Mouse (Mus musculus) megakaryocyte, embryonic 14.5 days (primary cell): Measurements from ENCODE around the gene Gpr34. TPM values are rescaled to one million over a fixed set of nuclear protein-coding genes. Genes with fewer than 3 reads are reported as not detected.

Experiments used
- H3K27me3 ChIP-seq: replicated peaks from 2 replicates; pipeline ENCODE3; 2012; ENCODE audit warnings: inconsistent platforms
- H3K36me3 ChIP-seq: replicated peaks from 2 replicates; pipeline ENCODE3; 2012; ENCODE audit warnings: low read length, inconsistent platforms, mixed read lengths
- H3K4me1 ChIP-seq: 2 replicates; pipeline ENCODE4 v1.6.1; 2012; ENCODE audit warnings: inconsistent platforms
- H3K4me3 ChIP-seq: replicated peaks from 2 replicates; pipeline ENCODE3; 2012; ENCODE audit warnings: moderate library complexity, mild to moderate bottlenecking, inconsistent platforms
- H3K9me3 ChIP-seq: 2 replicates; pipeline ENCODE4 v1.6.1; 2012; ENCODE audit warnings: inconsistent platforms
- FLI1 ChIP-seq: IDR thresholded peaks from 2 replicates; pipeline ENCODE4 v1.6.1; 2012; ENCODE audit warnings: low read length, inconsistent platforms, mixed read lengths
- GATA1 ChIP-seq: IDR thresholded peaks from 3 replicates; pipeline ENCODE4 v1.6.1; 2012; ENCODE audit warnings: mixed read lengths, low read length, inconsistent platforms, borderline replicate concordance
- polyA plus RNA-seq: library from polyadenylated mRNA; stranded (reverse); fragments of >175 nt; gene quantifications from 2 replicates; pipeline ENCODE4 v1.2.3, GENCODE M21; 2012; ENCODE audit warnings: low replicate concordance; ENCODE audit not compliant: insufficient read depth

Gpr34 gene
- polyA plus RNA-seq, 1 experiment = not detected

- no peaks in the 10 kb centered on the region for H3K36me3 ChIP-seq
- no peak within 1 kb of the TSS for H3K4me3 ChIP-seq
- H3K27me3 ChIP-seq = peaks cover 4% of the 10 kb centered on the region
- H3K9me3 ChIP-seq = no peaks in the 10 kb centered on the region
- H3K4me1 ChIP-seq = peaks cover 4% of the 10 kb centered on the region; the same call in 1 of the 2 replicates
- TF ChIP-seq GATA1 (no peak), FLI1 (no peak)
Observed at GRCm38 (mm10) chrX:13661063-13661462, 29.2 kb downstream of the Gpr34 start, which contains the start of gene Gpr82. Gene Gpr82, plus strand, starts transcription at chrX:13661363.

- TF ChIP-seq FLI1 = no peak
- no peak for TF ChIP-seq GATA1
Observed at GRCm38 (mm10) chrX:13668867-13669266, 37.0 kb downstream of the Gpr34 start.

GRCm38 (mm10) chrX:13670342-13670741 is 38.5 kb downstream of the Gpr34 start:
- TF ChIP-seq FLI1 (no peak), GATA1 (no peak)
- H3K4me1 ChIP-seq = no peaks in the 10 kb centered on the region; the same call in 1 of the 2 replicates
- H3K9me3 ChIP-seq = no peaks in the 10 kb centered on the region
- H3K36me3 ChIP-seq = no peaks in the 10 kb centered on the region
- no peaks in the 10 kb centered on the region for H3K27me3 ChIP-seq
- no peak overlapping the region for H3K4me3 ChIP-seq

More at GRCm38 (mm10) chrX:13668867-13669266, 37.0 kb downstream of the Gpr34 start:
- H3K36me3 ChIP-seq = no peaks in the 10 kb centered on the region
- H3K9me3 ChIP-seq = no peaks in the 10 kb centered on the region
- no peak overlapping the region for H3K4me3 ChIP-seq
- no peaks in the 10 kb centered on the region for H3K27me3 ChIP-seq
- no peaks in the 10 kb centered on the region; the same call in 1 of the 2 replicates for H3K4me1 ChIP-seq

GRCm38 (mm10) chrX:13673001-13673400 is 41.1 kb downstream of the Gpr34 start:
- Histone ChIP-seq H3K36me3 (no peaks in the 10 kb centered on the region), H3K9me3 (no peaks in the 10 kb centered on the region)
- TF ChIP-seq FLI1 (no peak), GATA1 (no peak)

GRCm38 (mm10) chrX:13681748-13682147 is 49.9 kb downstream of the Gpr34 start:
- TF ChIP-seq FLI1 (no peak), GATA1 (no peak)
- Histone ChIP-seq H3K4me1 (peaks cover 3% of the 10 kb centered on the region; the same call in 1 of the 2 replicates), H3K27me3 (peaks cover 2% of the 10 kb centered on the region), H3K36me3 (no peaks in the 10 kb centered on the region), H3K9me3 (no peaks in the 10 kb centered on the region), H3K4me3 (no peak overlapping the region)

More at GRCm38 (mm10) chrX:13673001-13673400, 41.1 kb downstream of the Gpr34 start:
- Histone ChIP-seq H3K27me3 (no peaks in the 10 kb centered on the region), H3K4me3 (no peak overlapping the region), H3K4me1 (peaks cover 4% of the 10 kb centered on the region; the same call in 1 of the 2 replicates)

GRCm38 (mm10) chrX:13686589-13686988 is 54.7 kb downstream of the Gpr34 start:
- TF ChIP-seq GATA1 (no peak), FLI1 (no peak)
- H3K4me1 ChIP-seq = peaks cover 6% of the 10 kb centered on the region; the same call in 1 of the 2 replicates

GRCm38 (mm10) chrX:13688356-13688755 is 56.5 kb downstream of the Gpr34 start:
- no peaks in the 10 kb centered on the region for H3K9me3 ChIP-seq

More at GRCm38 (mm10) chrX:13686589-13686988, 54.7 kb downstream of the Gpr34 start:
- no peaks in the 10 kb centered on the region for H3K36me3 ChIP-seq
- no peaks in the 10 kb centered on the region for H3K9me3 ChIP-seq
- H3K4me3 ChIP-seq = no peak overlapping the region
- peaks cover 2% of the 10 kb centered on the region for H3K27me3 ChIP-seq

More at GRCm38 (mm10) chrX:13688356-13688755, 56.5 kb downstream of the Gpr34 start:
- H3K4me1 ChIP-seq = peaks cover 6% of the 10 kb centered on the region; the same call in 1 of the 2 replicates
- no peak overlapping the region for H3K4me3 ChIP-seq
- no peaks in the 10 kb centered on the region for H3K27me3 ChIP-seq
- no peaks in the 10 kb centered on the region for H3K36me3 ChIP-seq
- TF ChIP-seq GATA1 (no peak), FLI1 (no peak)

Other genes with a start within 250 kb of the Gpr34 start
- 0.19 and 1.8 TPM in 2 replicates for gene Nyx, start 166.0 kb upstream of the Gpr34 start, polyA plus RNA-seq
- gene Gpr82, start 29.3 kb downstream of the Gpr34 start, polyA plus RNA-seq = not detected in 2 replicates
- gene Cask, start 219.3 kb downstream of the Gpr34 start, polyA plus RNA-seq = 0.16 TPM in 1 of 2 replicates, not detected in the other